Mouse (Mus musculus): ENCODE measurements around the gene Med16. TPM values are rescaled to one million over a fixed set of nuclear protein-coding genes. Genes with fewer than 3 reads are reported as not detected.

Med16 gene
- total and polyA plus RNA-seq, 3 experiments, result 10.2 to 22.8 (median 12.1) TPM

DNA sequence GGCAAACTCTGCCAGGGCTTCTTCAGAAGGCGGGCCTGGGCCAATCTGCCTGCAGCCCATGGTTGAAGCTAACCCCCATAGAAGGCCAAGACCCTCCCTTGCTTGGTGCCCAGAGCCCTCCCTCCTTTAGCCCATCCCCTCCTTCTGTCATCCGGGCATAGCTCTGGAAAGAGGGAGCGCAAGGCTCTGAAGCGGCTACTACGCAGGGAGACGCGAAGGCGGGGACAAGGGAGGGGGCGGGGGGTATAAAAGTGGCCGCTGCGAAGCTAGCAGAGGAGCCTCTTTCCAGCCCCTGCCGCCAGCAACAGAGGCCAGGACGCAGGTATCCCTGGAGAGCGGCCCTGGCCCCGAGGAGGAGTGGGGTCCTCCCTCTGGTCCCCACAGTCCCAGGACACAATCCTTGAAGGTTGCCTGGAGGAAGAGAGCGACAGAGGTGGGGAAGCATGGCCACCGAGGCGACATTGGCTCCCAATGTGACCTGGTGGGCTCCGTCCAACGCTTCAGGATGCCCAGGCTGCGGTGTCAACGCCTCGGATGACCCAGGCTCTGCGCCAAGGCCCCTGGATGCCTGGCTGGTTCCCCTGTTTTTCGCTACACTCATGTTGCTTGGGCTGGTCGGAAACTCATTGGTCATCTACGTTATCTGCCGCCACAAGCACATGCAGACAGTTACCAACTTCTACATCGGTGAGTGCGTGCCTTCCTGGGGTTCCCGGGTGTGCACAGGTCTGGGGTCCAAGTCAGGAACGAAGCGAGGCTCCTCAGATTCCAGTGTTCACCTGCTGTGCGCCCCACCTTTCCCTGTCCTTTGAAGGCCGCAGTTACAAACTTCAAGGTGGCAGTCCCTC lies 9.7 kb upstream of the Med16 start:
- dilution Hi-C loops (cut with MboI; ENCODE audit: extremely low pct_ligation_motif_present, extremely low pct_unique_long_range_greater_than_20kb, low sequenced_read_pairs), result no loop called here
- H3K4me1 ChIP-seq (ENCODE audit: control insufficient read depth in 1 of 2, insufficient read depth in 2 of 2), result peaks cover 10 to 35% of the 10 kb centered on the region in 2 experiments

DNA sequence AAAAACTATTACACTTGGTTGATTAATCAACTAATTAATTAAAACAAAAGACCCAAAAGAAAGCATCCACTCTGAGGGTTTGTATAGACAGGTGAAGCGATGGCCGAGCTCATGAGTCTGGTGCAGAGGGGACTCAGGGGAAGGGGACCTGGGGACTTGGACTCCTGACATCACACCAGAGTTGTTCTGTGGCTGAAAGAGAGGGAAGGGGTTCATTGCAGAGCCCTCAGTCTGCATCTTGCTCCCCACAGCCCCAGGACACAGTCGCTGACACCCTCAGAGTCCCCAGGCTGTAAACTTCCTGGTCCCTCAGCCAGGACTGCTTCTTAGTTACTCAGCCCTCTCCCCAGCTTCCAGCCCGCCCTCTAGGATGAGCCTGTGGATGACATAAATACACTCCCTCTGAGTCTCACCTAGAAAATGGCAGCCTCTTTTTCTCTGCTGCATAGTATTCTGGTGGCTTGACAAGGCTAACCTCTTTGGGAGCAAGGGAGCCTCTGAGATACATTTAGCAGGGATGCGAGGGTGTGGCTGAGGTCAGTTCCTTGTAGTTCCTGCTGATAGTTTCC lies 8.9 kb upstream of the Med16 start:
- H3K4me3 ChIP-seq (replicated peaks in 1 of 3; ENCODE audit: low read depth in 2 of 3, low read length in 2 of 3, poor library complexity in 1 of 3), result no peak overlapping the region
- in situ Hi-C loops (cut with MboI; ENCODE audit: low pct_ligation_motif_present, low pct_unique_long_range_greater_than_20kb, low sequenced_read_pairs), result no loop called here
- H3K27me3 ChIP-seq (replicated peaks), result no peaks in the 10 kb centered on the region
- TF ChIP-seq SIN3A (IDR thresholded peaks at IDR 0.05; ENCODE audit: low read length), result no peak
- TF ChIP-seq CHD1 (IDR thresholded peaks at IDR 0.05; ENCODE audit: low read depth, low read length), result no peak
- H3K9me3 ChIP-seq (replicated peaks; ENCODE audit: low read length), result peaks cover 4% of the 10 kb centered on the region
- H3K27ac ChIP-seq (ENCODE audit: insufficient read depth, low read depth), result no peak overlapping the region
- peaks cover 10 to 30% of the 10 kb centered on the region in 2 experiments for H3K4me1 ChIP-seq (ENCODE audit: control insufficient read depth in 1 of 2, insufficient read depth in 2 of 2)
- no peaks in the 10 kb centered on the region; the same call in 1 of the 2 replicates for H3K79me2 ChIP-seq (replicated peaks; ENCODE audit: control insufficient read depth, extremely low read depth, insufficient read depth, poor library complexity, severe bottlenecking)
- dilution Hi-C loops (cut with MboI; ENCODE audit: extremely low pct_ligation_motif_present, extremely low pct_unique_long_range_greater_than_20kb, low sequenced_read_pairs), result no loop called here
- H3K9ac ChIP-seq (ENCODE audit: insufficient read depth, low read depth), result peak overlapping the region; percentile 94; the same call in 1 of the 2 replicates
- DNase-seq (ENCODE audit: extremely low read depth), result no peak
- H3K4me2 ChIP-seq (ENCODE audit: insufficient read depth, low read depth, poor library complexity, severe bottlenecking), result 0 out of 2 replicates have a peak overlapping the region, but pooled peaks have one; percentile 55
- H3K36me3 ChIP-seq (replicated peaks in 1 of 2; ENCODE audit: control insufficient read depth in 1 of 2, insufficient read depth in 1 of 2, low read length in 1 of 2), result peaks cover 0 to 14% of the 10 kb centered on the region in 2 experiments

More for the DNA sequence above, 9.7 kb upstream of the Med16 start:
- Histone ChIP-seq H3K4me3 (replicated peaks in 1 of 3; ENCODE audit: low read depth in 2 of 3, low read length in 2 of 3, poor library complexity in 1 of 3) (no peak overlapping the region), H3K27ac (ENCODE audit: insufficient read depth, low read depth) (no peak overlapping the region), H3K79me2 (replicated peaks; ENCODE audit: control insufficient read depth, extremely low read depth, insufficient read depth, poor library complexity, severe bottlenecking) (no peaks in the 10 kb centered on the region; the same call in 1 of the 2 replicates), H3K9ac (ENCODE audit: insufficient read depth, low read depth) (no peak overlapping the region), H3K9me3 (replicated peaks; ENCODE audit: low read length) (peaks cover 4% of the 10 kb centered on the region), H3K27me3 (replicated peaks) (no peaks in the 10 kb centered on the region), H3K36me3 (replicated peaks in 1 of 2; ENCODE audit: control insufficient read depth in 1 of 2, insufficient read depth in 1 of 2, low read length in 1 of 2) (peaks cover 0 to 7% of the 10 kb centered on the region in 2 experiments), H3K4me2 (ENCODE audit: insufficient read depth, low read depth, poor library complexity, severe bottlenecking) (no peak overlapping the region)
- DNase-seq (ENCODE audit: extremely low read depth), result no peak
- TF ChIP-seq ZC3H11A (IDR thresholded peaks at IDR 0.05; ENCODE audit: low read depth, low read length) (no peak), ZNF384 (IDR thresholded peaks at IDR 0.05; ENCODE audit: low read depth, low read length) (no peak), SMC3 (IDR thresholded peaks at IDR 0.05; ENCODE audit: low read depth, low read length) (no peak), POLR2AphosphoS2 (IDR thresholded peaks at IDR 0.05; ENCODE audit: low read depth, low read length) (no peak), UBTF (IDR thresholded peaks at IDR 0.05; ENCODE audit: low read depth, low read length) (no peak), PAX5 (IDR thresholded peaks at IDR 0.05; ENCODE audit: low read length) (no peak), JUND (conservative IDR thresholded peaks at IDR 0.05; ENCODE audit: low read depth, low read length) (no peak), GABPA (IDR thresholded peaks at IDR 0.05; ENCODE audit: insufficient replicate concordance, low read depth, low read length) (no peak), MEF2A (IDR thresholded peaks at IDR 0.05; ENCODE audit: borderline replicate concordance, low read depth, low read length) (no peak), ZMIZ1 (IDR thresholded peaks at IDR 0.05; ENCODE audit: low read depth, low read length) (no peak), USF1 (IDR thresholded peaks at IDR 0.05; ENCODE audit: low read depth, low read length) (no peak), USF2 (conservative IDR thresholded peaks at IDR 0.05; ENCODE audit: low read depth, low read length) (no peak), TBP (conservative IDR thresholded peaks at IDR 0.05; ENCODE audit: low read depth, low read length) (no peak), MYC (IDR thresholded peaks at IDR 0.05; ENCODE audit: low read depth, low read length) (no peak), CHD2 (IDR thresholded peaks at IDR 0.05; ENCODE audit: low read length) (no peak), NELFE (IDR thresholded peaks at IDR 0.05; ENCODE audit: low read depth, low read length) (no peak), KAT2A (IDR thresholded peaks at IDR 0.05; ENCODE audit: insufficient replicate concordance, low read length) (no peak), MAX (IDR thresholded peaks at IDR 0.05; ENCODE audit: low read length) (no peak), MAFK (IDR thresholded peaks at IDR 0.05; ENCODE audit: insufficient replicate concordance, low read length) (no peak)
- in situ Hi-C loops (cut with MboI; ENCODE audit: low pct_ligation_motif_present, low pct_unique_long_range_greater_than_20kb, low sequenced_read_pairs), result no loop called here
